In the genomic region with DNA sequence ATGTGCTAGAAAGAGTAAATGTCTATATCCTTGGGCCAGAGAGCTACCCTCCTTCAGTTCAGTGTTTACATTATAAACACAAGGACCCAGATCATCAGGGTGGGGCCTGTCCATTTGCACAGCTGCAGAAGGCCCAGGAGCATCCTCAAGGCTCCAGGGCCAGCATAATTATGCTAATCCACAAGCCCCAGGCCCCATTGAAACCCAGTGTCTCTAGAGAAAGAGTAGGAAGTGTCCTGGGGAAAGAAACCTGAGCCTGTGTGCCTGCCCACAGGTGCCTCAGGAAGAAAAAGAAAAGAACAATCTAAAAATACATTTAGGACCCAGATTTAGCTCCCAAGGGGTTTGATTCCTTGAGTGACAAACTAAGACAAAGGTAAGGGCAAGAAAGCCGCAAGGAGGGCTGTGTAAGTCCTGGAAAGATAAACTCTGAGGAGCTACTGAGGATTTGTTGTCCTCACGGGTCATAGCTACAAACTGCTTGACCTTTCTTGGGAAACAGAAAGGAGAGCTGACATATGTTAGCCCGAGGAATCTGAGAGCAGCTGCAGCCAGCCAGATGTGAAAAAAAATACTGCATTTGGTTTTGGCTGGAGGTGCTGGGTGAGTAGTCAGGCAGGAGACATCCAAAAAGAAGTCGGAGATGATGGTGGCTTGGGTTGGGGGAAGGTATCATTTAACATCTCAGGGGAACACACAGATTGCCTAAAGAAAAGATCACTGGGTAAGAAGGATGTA, we compare ENCODE assay signal across 9 mouse cellular contexts. TPM values are rescaled to one million over a fixed set of nuclear protein-coding genes. Genes with fewer than 3 reads are reported as not detected.
DNase-seq lines count a peak whose midpoint lies in the region; ATAC-seq and TF ChIP-seq lines count a peak whose summit lies in the region.
"Had no signal": no experiment of that assay in that cellular context is flagged by ENCODE, and none has a peak within 500 bp of the region (broad histone marks: within the 10 kb centered on the region; RNA-seq: fewer than 3 reads in every experiment).

No protein-coding gene starts in this region.

- no peaks in the 10 kb centered on the region for H3K79me3 ChIP-seq in C2C12 (ENCODE audit: low read depth)

- no peaks in the 10 kb centered on the region for H3K79me2 ChIP-seq in C2C12 (ENCODE audit: control insufficient read depth, insufficient read depth)

- no peak for ATAC-seq in forebrain, embryonic 15.5 days (replicated peaks)
- no peak for ATAC-seq in liver, embryonic 16.5 days (ENCODE audit: low read depth)

- TF ChIP-seq CTCF in C2C12 (IDR thresholded peaks at IDR 0.05; ENCODE audit: control insufficient read depth, insufficient read depth, insufficient read length), result no peak

- H3K4me1 ChIP-seq in ES-E14 (ENCODE audit: control insufficient read depth in 2 of 2, insufficient read depth in 2 of 2, low read length in 2 of 2, poor library complexity in 1 of 2), result peaks cover 0 to 14% of the 10 kb centered on the region in 2 experiments; a peak in 2 of 4 replicates
- H3K4me1 ChIP-seq in forebrain, embryonic 15.5 days, result peaks cover 8% of the 10 kb centered on the region
- H3K4me1 ChIP-seq in liver, embryonic 16.5 days (ENCODE audit: control insufficient read depth, low read depth, low read length), result peaks cover 8% of the 10 kb centered on the region
- H3K4me1 ChIP-seq: megakaryocyte, embryonic 14.5 days had no signal

- no peak overlapping the region for H3ac ChIP-seq in C2C12 (ENCODE audit: control insufficient read depth, insufficient read length, low read depth)

- H3K4me2 ChIP-seq in forebrain, embryonic 15.5 days (replicated peaks), result peak overlapping the region; percentile 46; the same call in 1 of the 2 replicates
- peak overlapping the region; percentile 0; the same call in 1 of the 2 replicates for H3K4me2 ChIP-seq in liver, embryonic 16.5 days (ENCODE audit: low read depth, low read length)

- H3K27me3 ChIP-seq in C2C12 (ENCODE audit: control insufficient read depth, insufficient read depth, insufficient read length), result no peaks in the 10 kb centered on the region
- H3K27me3 ChIP-seq in forebrain, embryonic 15.5 days, result no peaks in the 10 kb centered on the region
- no peaks in the 10 kb centered on the region for H3K27me3 ChIP-seq in liver, embryonic 16.5 days (ENCODE audit: control insufficient read depth, insufficient read depth, low read depth, low read length)
- H3K27me3 ChIP-seq: megakaryocyte, embryonic 14.5 days had no signal

- H3K36me3 ChIP-seq in C2C12 (ENCODE audit: control insufficient read depth, insufficient read depth) (no peaks in the 10 kb centered on the region), ES-E14 (ENCODE audit: control insufficient read depth, insufficient read depth, low read length, poor library complexity, severe bottlenecking) (no peaks in the 10 kb centered on the region; the same call in 1 of the 2 replicates)
- no peaks in the 10 kb centered on the region for H3K36me3 ChIP-seq in forebrain, embryonic 15.5 days
- no peaks in the 10 kb centered on the region for H3K36me3 ChIP-seq in liver, embryonic 16.5 days (ENCODE audit: control insufficient read depth, insufficient read depth)

- no peak overlapping the region for H3K4me3 ChIP-seq in C2C12 (ENCODE audit: insufficient read depth, poor library complexity, severe bottlenecking)
- H3K4me3 ChIP-seq in ES-E14 (ENCODE audit: insufficient read depth in 1 of 2, low read depth in 1 of 2, low read length in 2 of 2, poor library complexity in 1 of 2, severe bottlenecking in 1 of 2), result peak overlapping the region; percentile 54 to 73
- H3K4me3 ChIP-seq in forebrain, embryonic 15.5 days, result no peak overlapping the region
- no peak overlapping the region for H3K4me3 ChIP-seq in liver, embryonic 16.5 days (ENCODE audit: low read depth, low read length)
- H3K4me3 ChIP-seq: megakaryocyte, embryonic 14.5 days had no signal

- 0 out of 2 replicates have a peak, but pooled peaks cover 2% of the 10 kb centered on the region for H3K9me3 ChIP-seq in ES-E14 (ENCODE audit: control insufficient read depth, insufficient read depth, low read depth, low read length)
- no peaks in the 10 kb centered on the region for H3K9me3 ChIP-seq in forebrain, embryonic 15.5 days
- H3K9me3 ChIP-seq in liver, embryonic 16.5 days (replicated peaks; ENCODE audit: control insufficient read depth, low read length), result no peaks in the 10 kb centered on the region

- peak overlapping the region; percentile 98 for H3K27ac ChIP-seq in ES-E14 (ENCODE audit: insufficient read depth, low read depth, low read length, poor library complexity, severe bottlenecking)
- no peak overlapping the region for H3K27ac ChIP-seq in forebrain, embryonic 15.5 days (replicated peaks)
- no peak overlapping the region for H3K27ac ChIP-seq in liver, embryonic 16.5 days (ENCODE audit: low read length)

- 14% methylated on average over 4 of the region's 4 CpGs for WGBS in forebrain, embryonic 15.5 days
- WGBS in liver, embryonic 16.5 days (ENCODE audit: insufficient replicate concordance), result 41% methylated on average over 4 of the region's 4 CpGs

- peak overlapping the region; percentile 82 for H3K9ac ChIP-seq in ES-E14 (ENCODE audit: insufficient read depth, low read depth, low read length, poor library complexity, severe bottlenecking)
- H3K9ac ChIP-seq in forebrain, embryonic 15.5 days (replicated peaks), result no peak overlapping the region
- no peak overlapping the region for H3K9ac ChIP-seq in liver, embryonic 16.5 days (ENCODE audit: low read depth, low read length)

- DNase-seq in ES-E14 (ENCODE audit: low read depth, low spot score), result peak; percentile 53
- DNase-seq in thymus, postnatal 0 days (ENCODE audit: low spot score), result no peak
- no peak for DNase-seq in adrenal gland, adult 8-10 months
- DNase-seq in cerebellum, adult 9-10 months, result no peak
- DNase-seq in layer of hippocampus, postnatal 36 days, result no peak

- in situ Hi-C loops in ES-E14 (cut with MboI; ENCODE audit: low sequenced_read_pairs in 2 of 2, unreplicated experiment in 2 of 2), result no loop called here

TF ChIP-seq in C2C12, 6 proteins besides CTCF, POLR2A, EP300 and RAD21:
- TF ChIP-seq MAX (IDR thresholded peaks at IDR 0.05) (no peak), MYOD1 (IDR thresholded peaks at IDR 0.05; ENCODE audit: control insufficient read depth, insufficient read length, low read depth) (peak; percentile 10)

TF ChIP-seq in ES-E14, 5 proteins besides CTCF, POLR2A, EP300 and RAD21:
- TF ChIP-seq ZNF384 (IDR thresholded peaks at IDR 0.05; ENCODE audit: low read depth, low read length), result peak; percentile 62; the same call in 1 of the 2 replicates
- no peak for TF ChIP-seq MAFK (IDR thresholded peaks at IDR 0.05; ENCODE audit: insufficient read depth, low read depth, low read length)
- no peak for TF ChIP-seq CHD2 (IDR thresholded peaks at IDR 0.05; ENCODE audit: low read depth, low read length)
- no peak for TF ChIP-seq HCFC1 (IDR thresholded peaks at IDR 0.05; ENCODE audit: borderline replicate concordance, insufficient read depth, low read length)

RNA-seq across cellular contexts. Expression of a gene that starts 7.8 kb away (rescaled TPM):
- polyA plus RNA-seq in C2C12 (2012; fragmentation: generic; extraction: Trizol), result 1.4 TPM
- 43.2 and 96.9 TPM in 2 replicates for total RNA-seq in ES-E14 (2012; rRNA removed)
- 1.5 and 2.1 TPM in 2 replicates for polyA plus RNA-seq in forebrain, embryonic 15.5 days (2015; fragmentation: Nextera tagmentation; extraction: Ambion mirVana)
- 5.2 and 7.7 TPM in 2 replicates for polyA plus RNA-seq in liver, embryonic 16.5 days (2015; fragmentation: Nextera tagmentation; extraction: Ambion mirVana)
- polyA plus RNA-seq in thymus, postnatal 0 days (2015; fragmentation: Nextera tagmentation; extraction: Ambion mirVana), result 1.3 and 1.4 TPM in 2 replicates
- total RNA-seq in adrenal gland, adult 8-10 months (2022), result 1 to 10 TPM; 2.3 to 3.2 (median 2.4) TPM
- under 1 TPM; 0.35 to 0.67 TPM for total RNA-seq in layer of hippocampus, postnatal 36 days (2021)

RNA-seq across cellular contexts. Expression of a gene that starts 35.0 kb away (rescaled TPM):
- polyA plus RNA-seq in C2C12 (2012; fragmentation: generic; extraction: Trizol), result 10.5 TPM
- 41.9 and 60.1 TPM in 2 replicates for total RNA-seq in ES-E14 (2012; rRNA removed)
- 29.4 and 32.7 TPM in 2 replicates for polyA plus RNA-seq in forebrain, embryonic 15.5 days (2015; fragmentation: Nextera tagmentation; extraction: Ambion mirVana)
- 6.0 and 6.3 TPM in 2 replicates for polyA plus RNA-seq in liver, embryonic 16.5 days (2015; fragmentation: Nextera tagmentation; extraction: Ambion mirVana)
- polyA plus RNA-seq in thymus, postnatal 0 days (2015; fragmentation: Nextera tagmentation; extraction: Ambion mirVana), result 10.2 and 12.2 TPM in 2 replicates
- total RNA-seq in adrenal gland, adult 8-10 months (2022), result 10 to 100 TPM; 24.9 to 32.0 (median 30.1) TPM
- total RNA-seq in layer of hippocampus, postnatal 36 days (2021), result 10 to 100 TPM; 25.5 to 37.0 TPM

Comparison
In these comparisons a context has a peak if more than half of its experiments do, and no peak if none do; other contexts are left out.
1. H3K4me3 ChIP-seq: peak in ES-E14 (2 of 2); none in C2C12 (single experiment), forebrain, embryonic 15.5 days (single experiment) and liver, embryonic 16.5 days (single experiment).